In the genomic region with DNA sequence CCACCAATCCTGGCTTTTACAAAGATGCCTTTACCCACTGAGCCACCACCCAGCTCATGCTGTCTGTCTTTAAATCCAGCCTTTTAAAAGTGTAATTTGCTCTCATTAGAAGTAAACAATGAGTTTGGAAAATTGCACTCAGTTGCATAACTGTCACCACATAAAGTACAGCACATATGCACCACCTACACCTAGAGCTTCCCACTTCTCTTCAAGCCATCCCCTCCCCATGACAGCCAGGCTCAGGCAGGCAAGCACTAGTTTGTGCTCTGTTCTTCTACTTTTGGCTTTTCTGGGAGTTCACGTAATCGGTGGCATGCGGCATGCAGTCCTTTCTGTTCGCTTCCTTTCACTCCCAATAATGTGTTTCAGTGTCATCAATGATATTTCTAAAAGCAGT, we compare ENCODE assay signal across 20 mouse cellular contexts. TPM values are rescaled to one million over a fixed set of nuclear protein-coding genes. Genes with fewer than 3 reads are reported as not detected.
A peak's percentile ranks its signal among the peaks of the same experiment; 100 is the strongest.
DNase-seq lines count a peak whose midpoint lies in the region.
"Had no signal": no experiment of that assay in that cellular context is flagged by ENCODE, and none has a peak within 500 bp of the region (broad histone marks: within the 10 kb centered on the region; RNA-seq: fewer than 3 reads in every experiment).

No protein-coding gene starts in this region.

- DNase-seq in layer of hippocampus, adult 18-20 months (ENCODE audit: low spot score in 2 of 2): peak; percentile 62 to 85
- no peak for DNase-seq in layer of hippocampus, adult 9-10 months (ENCODE audit: low spot score)
- peak; percentile 47 for DNase-seq in right cerebral cortex, adult 18-20 months
- DNase-seq in right cerebral cortex, postnatal 14 days: no peak
- DNase-seq in layer of hippocampus, adult 9-11 months: peak; percentile 74
- no peak for DNase-seq in cerebellum, adult 11-12 months
- no peak for DNase-seq in spleen, postnatal 10 days (ENCODE audit: low spot score in 2 of 2)
- DNase-seq: adrenal gland, postnatal 14 days; cerebellum, adult 18-20 months; cerebellum, postnatal 14 days; gastrocnemius, postnatal 25 days; heart, adult 11 months; heart, postnatal 36 days; kidney, adult 8-10 months; kidney, postnatal 4 days; liver, postnatal 0 days; lung, postnatal 36 days; thymus, postnatal 4 days had no signal

RNA-seq across cellular contexts. Expression of a gene that starts 38.2 kb away (rescaled TPM):
- under 1 TPM; 0.38 to 0.52 TPM for total RNA-seq in layer of hippocampus, adult 18-20 months (2021)
- total RNA-seq: megakaryocyte, adult 5-6 weeks; neutrophil, adult 5-6 weeks had no signal

Comparison
In these comparisons a context has a peak if more than half of its experiments do, and no peak if none do; other contexts are left out.
1. DNase-seq: peak in layer of hippocampus, adult 18-20 months (2 of 2), right cerebral cortex, adult 18-20 months (single experiment) and layer of hippocampus, adult 9-11 months (single experiment); none in layer of hippocampus, adult 9-10 months (single experiment), right cerebral cortex, postnatal 14 days (single experiment), cerebellum, adult 11-12 months (single experiment) and spleen, postnatal 10 days (0 of 2).